Mouse (Mus musculus) E14TG2a.4 (cell line): Measurements from ENCODE around the gene Rhbdf1.
A peak's percentile ranks its signal among the peaks of the same experiment; 100 is the strongest.

ENCODE experiments used
- H3K27me3 ChIP-seq: 2 replicates; pipeline ENCODE4 v1.6.1; 2014; ENCODE audit warnings: low read length, control low read depth; ENCODE audit not compliant: insufficient read depth
- H3K36me3 ChIP-seq: 2 replicates; pipeline ENCODE4 v1.6.1; 2014; ENCODE audit warnings: low read length, control low read depth; ENCODE audit not compliant: insufficient read depth
- H3K4me1 ChIP-seq: replicated peaks from 2 replicates; pipeline ENCODE4 v1.6.1; 2014; ENCODE audit warnings: low read depth, low read length, control low read depth
- H3K4me3 ChIP-seq: replicated peaks from 2 replicates; pipeline ENCODE4 v1.5.1; 2014; ENCODE audit warnings: mild to moderate bottlenecking, low read length
- H3K9me3 ChIP-seq: 2 replicates; pipeline ENCODE4 v1.6.1; 2014; ENCODE audit warnings: low read length, control low read depth
- CTCF ChIP-seq: conservative IDR thresholded peaks from 2 replicates; pipeline ENCODE4 v1.5.1; 2014; ENCODE audit warnings: low read length
- NANOG ChIP-seq: IDR thresholded peaks from 2 replicates; pipeline ENCODE4 v1.6.1; 2014; ENCODE audit warnings: borderline replicate concordance, low read length, mixed read lengths
- POU5F1 ChIP-seq: IDR thresholded peaks from 2 replicates; pipeline ENCODE4 v1.6.1; 2014; ENCODE audit warnings: low read length, borderline replicate concordance

Gene Rhbdf1

GRCm38 (mm10) chr11:32194626-32195025 lies 27.5 kb downstream of the Rhbdf1 start:
- H3K27me3 ChIP-seq, result peaks cover 41% of the 10 kb centered on the region
- H3K9me3 ChIP-seq, result no peaks in the 10 kb centered on the region
- no peaks in the 10 kb centered on the region for H3K36me3 ChIP-seq
- peaks cover 49% of the 10 kb centered on the region for H3K4me1 ChIP-seq
- TF ChIP-seq POU5F1 (no peak), CTCF (no peak), NANOG (no peak)
- no peak overlapping the region for H3K4me3 ChIP-seq

DNA sequence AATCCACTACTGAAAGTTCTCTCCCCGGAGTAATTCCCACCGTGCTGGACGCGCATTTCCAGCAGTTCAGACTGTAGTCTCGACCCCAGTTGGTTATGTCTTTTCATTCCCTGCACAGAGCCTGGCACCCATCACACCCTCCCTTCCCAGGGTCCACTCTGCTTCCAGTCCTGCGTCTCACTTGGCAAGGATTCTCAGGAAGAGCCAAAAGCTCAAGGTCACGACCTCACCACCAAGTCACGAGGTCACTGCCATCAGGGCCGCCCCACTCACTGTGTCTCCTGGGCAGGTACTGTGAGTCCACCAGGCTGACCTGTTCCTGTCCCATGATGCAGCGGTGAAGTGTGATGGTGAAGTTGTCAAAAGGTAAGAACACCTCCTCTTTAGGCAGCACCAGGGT lies 28.0 kb downstream of the Rhbdf1 start:
- peaks cover 48% of the 10 kb centered on the region for H3K4me1 ChIP-seq
- no peaks in the 10 kb centered on the region for H3K9me3 ChIP-seq
- H3K36me3 ChIP-seq, result no peaks in the 10 kb centered on the region
- no peak overlapping the region for H3K4me3 ChIP-seq
- H3K27me3 ChIP-seq, result peaks cover 41% of the 10 kb centered on the region
- TF ChIP-seq NANOG (no peak), POU5F1 (no peak), CTCF (no peak)

DNA sequence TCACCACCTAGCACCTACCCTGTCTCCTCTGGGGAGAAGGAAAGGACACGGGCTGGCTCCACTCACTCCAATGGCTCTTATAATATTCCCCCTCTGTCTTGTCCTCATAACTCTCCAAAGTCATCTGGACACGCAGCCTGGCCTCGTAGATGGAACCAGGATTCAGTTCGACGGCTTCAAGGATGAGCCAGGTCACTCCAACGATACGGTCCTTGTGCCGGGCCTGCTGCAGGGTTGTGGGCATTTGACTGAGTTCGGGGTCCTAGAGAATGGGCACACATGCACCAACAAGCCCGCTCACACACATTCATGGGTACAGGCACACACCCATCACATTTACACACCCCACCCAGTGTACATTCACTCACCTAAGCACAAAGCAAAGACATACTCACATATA lies 28.9 kb downstream of the Rhbdf1 start:
- peaks cover 39% of the 10 kb centered on the region for H3K27me3 ChIP-seq
- no peaks in the 10 kb centered on the region for H3K9me3 ChIP-seq
- no peak for TF ChIP-seq POU5F1
- no peaks in the 10 kb centered on the region for H3K36me3 ChIP-seq
- peaks cover 42% of the 10 kb centered on the region for H3K4me1 ChIP-seq
- H3K4me3 ChIP-seq, result no peak overlapping the region

DNA sequence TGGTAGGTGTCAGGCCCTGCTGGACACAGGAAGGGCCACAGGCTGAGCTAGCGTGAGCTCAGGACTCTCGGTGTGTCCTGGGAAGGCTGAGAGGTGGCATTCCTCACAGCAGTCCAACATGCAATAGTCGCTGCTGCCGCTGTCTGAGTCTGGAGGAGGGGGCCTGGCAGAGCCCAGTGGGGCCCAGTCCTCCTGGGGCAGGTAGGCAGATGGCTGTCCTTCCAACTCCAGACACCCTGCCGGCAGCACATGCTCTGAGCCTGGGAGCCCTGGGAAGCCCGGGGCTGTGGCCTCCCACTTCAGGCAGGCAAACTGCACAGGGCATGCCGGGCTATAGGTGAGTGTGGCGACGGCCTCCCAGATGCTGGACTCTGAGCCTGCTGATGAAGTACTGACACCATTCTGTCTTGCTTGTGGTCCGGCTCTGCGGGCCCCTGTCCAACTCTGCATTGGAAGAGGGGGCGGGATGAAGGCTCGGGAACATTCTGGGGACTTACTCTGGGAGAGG lies 31.4 kb downstream of the Rhbdf1 start:
- TF ChIP-seq CTCF (no peak), POU5F1 (no peak), NANOG (no peak)
- peaks cover 27% of the 10 kb centered on the region for H3K27me3 ChIP-seq
- peak overlapping the region; percentile 51 for H3K4me3 ChIP-seq
- peaks cover 38% of the 10 kb centered on the region for H3K4me1 ChIP-seq
- no peaks in the 10 kb centered on the region for H3K36me3 ChIP-seq
- H3K9me3 ChIP-seq, result no peaks in the 10 kb centered on the region

- Histone ChIP-seq H3K9me3 (no peaks in the 10 kb centered on the region), H3K4me1 (peaks cover 37% of the 10 kb centered on the region), H3K4me3 (peak overlapping the region; percentile 51), H3K36me3 (no peaks in the 10 kb centered on the region), H3K27me3 (peaks cover 27% of the 10 kb centered on the region)
- TF ChIP-seq POU5F1 (no peak), NANOG (no peak), CTCF (no peak)
These were observed 32.0 kb downstream of the Rhbdf1 start for GRCm38 (mm10) chr11:32190119-32190518.

DNA sequence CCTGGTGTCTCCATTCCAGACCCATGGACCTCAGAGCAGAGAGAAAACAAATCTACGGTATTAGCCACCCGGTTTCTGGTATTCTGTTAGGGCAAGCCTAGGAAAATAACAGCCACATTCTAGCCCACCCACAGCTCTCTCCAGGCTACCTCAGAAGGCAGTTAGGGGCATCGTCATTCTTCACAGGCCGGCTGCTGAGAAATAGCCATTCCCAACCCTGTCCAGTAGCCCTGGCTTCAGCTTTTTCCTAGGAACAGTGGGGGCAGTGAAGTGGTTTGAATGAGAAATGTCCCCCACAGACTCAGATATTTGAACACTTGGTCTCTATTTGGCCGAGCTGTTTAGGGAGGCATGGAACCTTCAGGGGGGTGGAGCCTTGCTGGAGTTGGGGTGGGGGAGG lies 32.7 kb downstream of the Rhbdf1 start:
- H3K4me1 ChIP-seq, result peaks cover 32% of the 10 kb centered on the region
- H3K9me3 ChIP-seq, result no peaks in the 10 kb centered on the region
- TF ChIP-seq POU5F1 (no peak), NANOG (no peak), CTCF (no peak)
- H3K4me3 ChIP-seq, result no peak overlapping the region
- H3K27me3 ChIP-seq, result peaks cover 20% of the 10 kb centered on the region
- H3K36me3 ChIP-seq, result no peaks in the 10 kb centered on the region

- no peak overlapping the region for H3K4me3 ChIP-seq
- H3K27me3 ChIP-seq, result peaks cover 18% of the 10 kb centered on the region
- no peaks in the 10 kb centered on the region for H3K9me3 ChIP-seq
- no peaks in the 10 kb centered on the region for H3K36me3 ChIP-seq
- H3K4me1 ChIP-seq, result peaks cover 27% of the 10 kb centered on the region
- TF ChIP-seq NANOG, result no peak
- no peak for TF ChIP-seq POU5F1
- TF ChIP-seq CTCF, result no peak
These were observed 33.2 kb downstream of the Rhbdf1 start for GRCm38 (mm10) chr11:32188881-32189280.

GRCm38 (mm10) chr11:32187256-32187655 lies 34.8 kb downstream of the Rhbdf1 start:
- H3K4me1 ChIP-seq, result peaks cover 22% of the 10 kb centered on the region
- TF ChIP-seq CTCF, result peak; percentile 68
- TF ChIP-seq NANOG, result no peak

GRCm38 (mm10) chr11:32186031-32186430 lies 36.1 kb downstream of the Rhbdf1 start:
- Histone ChIP-seq H3K4me3 (no peak overlapping the region), H3K27me3 (peaks cover 12% of the 10 kb centered on the region; the same call in 1 of the 2 replicates), H3K9me3 (no peaks in the 10 kb centered on the region), H3K4me1 (peaks cover 20% of the 10 kb centered on the region), H3K36me3 (no peaks in the 10 kb centered on the region)
- no peak for TF ChIP-seq POU5F1
- no peak for TF ChIP-seq NANOG
- no peak for TF ChIP-seq CTCF

More at GRCm38 (mm10) chr11:32187256-32187655, 34.8 kb downstream of the Rhbdf1 start:
- Histone ChIP-seq H3K36me3 (no peaks in the 10 kb centered on the region), H3K27me3 (peaks cover 14% of the 10 kb centered on the region), H3K4me3 (no peak overlapping the region), H3K9me3 (no peaks in the 10 kb centered on the region)
